Mouse (Mus musculus): ENCODE measurements around the gene March6. TPM values are rescaled to one million over a fixed set of nuclear protein-coding genes. Genes with fewer than 3 reads are reported as not detected.

The March6 gene
- polyA plus RNA-seq, 1 experiment: 42.2 TPM

- H3K4me1 ChIP-seq (ENCODE audit: control insufficient read depth, insufficient read depth, low read length): peaks cover 36% of the 10 kb centered on the region
Measured at GRCm38 (mm10) chr15:31534421-31535258, 3.8 kb upstream of the March6 start.

GRCm38 (mm10) chr15:31533529-31533928, 2.7 kb upstream of the March6 start:
- H3K27ac ChIP-seq (ENCODE audit: insufficient read depth, low read depth, low read length): no peak overlapping the region
- TF ChIP-seq CTCF (IDR thresholded peaks at IDR 0.05; ENCODE audit: low read depth, low read length): no peak
- no peak for TF ChIP-seq POLR2A (IDR thresholded peaks at IDR 0.05; ENCODE audit: borderline replicate concordance, low read depth, low read length)
- H3K4me3 ChIP-seq (ENCODE audit: insufficient read depth, low read length): no peak overlapping the region
- peaks cover 39% of the 10 kb centered on the region for H3K4me1 ChIP-seq (ENCODE audit: control insufficient read depth, insufficient read depth, low read length)

More at GRCm38 (mm10) chr15:31534421-31535258, 3.8 kb upstream of the March6 start:
- H3K27ac ChIP-seq (ENCODE audit: insufficient read depth, low read depth, low read length): no peak overlapping the region
- no peak overlapping the region for H3K4me3 ChIP-seq (ENCODE audit: insufficient read depth, low read length)
- TF ChIP-seq POLR2A (IDR thresholded peaks at IDR 0.05; ENCODE audit: borderline replicate concordance, low read depth, low read length) (no peak), CTCF (IDR thresholded peaks at IDR 0.05; ENCODE audit: low read depth, low read length) (no peak)

GRCm38 (mm10) chr15:31532331-31533021, 1.6 kb upstream of the March6 start:
- Histone ChIP-seq H3K27ac (ENCODE audit: insufficient read depth, low read depth, low read length) (peak overlapping the region; percentile 78; the same call in 1 of the 2 replicates), H3K4me1 (ENCODE audit: control insufficient read depth, insufficient read depth, low read length) (peaks cover 40% of the 10 kb centered on the region), H3K4me3 (ENCODE audit: insufficient read depth, low read length) (no peak overlapping the region)
- no peak for TF ChIP-seq POLR2A (IDR thresholded peaks at IDR 0.05; ENCODE audit: borderline replicate concordance, low read depth, low read length)
- TF ChIP-seq CTCF (IDR thresholded peaks at IDR 0.05; ENCODE audit: low read depth, low read length): no peak

GRCm38 (mm10) chr15:31531446-31532330, 835 bp upstream of the March6 start:
- H3K27ac ChIP-seq (ENCODE audit: insufficient read depth, low read depth, low read length): peak overlapping the region; percentile 78
- H3K4me1 ChIP-seq (ENCODE audit: control insufficient read depth, insufficient read depth, low read length): peaks cover 40% of the 10 kb centered on the region
- no peak for TF ChIP-seq POLR2A (IDR thresholded peaks at IDR 0.05; ENCODE audit: borderline replicate concordance, low read depth, low read length)
- TF ChIP-seq CTCF (IDR thresholded peaks at IDR 0.05; ENCODE audit: low read depth, low read length): no peak
- H3K4me3 ChIP-seq (ENCODE audit: insufficient read depth, low read length): peak overlapping the region; percentile 99

GRCm38 (mm10) chr15:31529811-31530658, 818 bp downstream of the March6 start:
- peak overlapping the region; percentile 64 for H3K27ac ChIP-seq (ENCODE audit: insufficient read depth, low read depth, low read length)
- peaks cover 23% of the 10 kb centered on the region for H3K4me1 ChIP-seq (ENCODE audit: control insufficient read depth, insufficient read depth, low read length)
- TF ChIP-seq POLR2A (IDR thresholded peaks at IDR 0.05; ENCODE audit: borderline replicate concordance, low read depth, low read length) (no peak), CTCF (IDR thresholded peaks at IDR 0.05; ENCODE audit: low read depth, low read length) (no peak)
- peak overlapping the region; percentile 99 for H3K4me3 ChIP-seq (ENCODE audit: insufficient read depth, low read length)

GRCm38 (mm10) chr15:31529103-31529502, 1.8 kb downstream of the March6 start:
- TF ChIP-seq CTCF (IDR thresholded peaks at IDR 0.05; ENCODE audit: low read depth, low read length) (no peak), POLR2A (IDR thresholded peaks at IDR 0.05; ENCODE audit: borderline replicate concordance, low read depth, low read length) (no peak)
- peak overlapping the region; percentile 42 for H3K4me3 ChIP-seq (ENCODE audit: insufficient read depth, low read length)
- no peak overlapping the region for H3K27ac ChIP-seq (ENCODE audit: insufficient read depth, low read depth, low read length)
- peaks cover 18% of the 10 kb centered on the region for H3K4me1 ChIP-seq (ENCODE audit: control insufficient read depth, insufficient read depth, low read length)

- Histone ChIP-seq H3K4me1 (ENCODE audit: control insufficient read depth, insufficient read depth, low read length) (peaks cover 21% of the 10 kb centered on the region), H3K4me3 (ENCODE audit: insufficient read depth, low read length) (no peak overlapping the region), H3K27ac (ENCODE audit: insufficient read depth, low read depth, low read length) (no peak overlapping the region)
- TF ChIP-seq CTCF (IDR thresholded peaks at IDR 0.05; ENCODE audit: low read depth, low read length) (no peak), POLR2A (IDR thresholded peaks at IDR 0.05; ENCODE audit: borderline replicate concordance, low read depth, low read length) (no peak)
Measured at GRCm38 (mm10) chr15:31528477-31528876, 2.4 kb downstream of the March6 start.

GRCm38 (mm10) chr15:31526463-31526862, 4.4 kb downstream of the March6 start:
- Histone ChIP-seq H3K4me1 (ENCODE audit: control insufficient read depth, insufficient read depth, low read length) (peaks cover 21% of the 10 kb centered on the region), H3K27ac (ENCODE audit: insufficient read depth, low read depth, low read length) (no peak overlapping the region), H3K4me3 (ENCODE audit: insufficient read depth, low read length) (no peak overlapping the region)
- TF ChIP-seq POLR2A (IDR thresholded peaks at IDR 0.05; ENCODE audit: borderline replicate concordance, low read depth, low read length) (no peak), CTCF (IDR thresholded peaks at IDR 0.05; ENCODE audit: low read depth, low read length) (no peak)
